Mouse (Mus musculus) heart, embryonic 13.5 days (tissue): ENCODE results near the gene Lsr. TPM values are rescaled to one million over a fixed set of nuclear protein-coding genes. Genes with fewer than 3 reads are reported as not detected.
"Not testable (repeated sequence)": the region's sequence is repeated elsewhere in the genome, so short reads cannot be mapped to it uniquely, and the experiment has no call there.

Experiments
- ATAC-seq: fragments of 200-750 bp; cut with Nextera tagmentation; 2 replicates; pipeline ENCODE4 v1.8.0; 2017; ENCODE audit warnings: moderate TSS enrichment; ENCODE audit not compliant: insufficient number of reproducible peaks, low FRiP score, low TSS enrichment; ENCODE audit errors: extremely low read depth
- H3K27ac ChIP-seq: fragments of 300-500 bp; sonication (generic); replicated peaks from 2 replicates; pipeline ENCODE4 v1.5.1; 2015; ENCODE audit warnings: moderate library complexity, mild to moderate bottlenecking, inconsistent platforms
- H3K27me3 ChIP-seq: fragments of 300-500 bp; sonication (generic); replicated peaks from 2 replicates; pipeline ENCODE4 v1.6.1; 2015; ENCODE audit warnings: mild to moderate bottlenecking, inconsistent platforms
- H3K36me3 ChIP-seq: fragments of 300-500 bp; sonication (generic); 2 replicates; pipeline ENCODE4 v1.6.1; 2015; ENCODE audit warnings: mild to moderate bottlenecking, inconsistent platforms
- H3K4me1 ChIP-seq: fragments of 300-500 bp; sonication (generic); 2 replicates; pipeline ENCODE4 v1.6.1; 2015; ENCODE audit warnings: inconsistent platforms
- H3K4me2 ChIP-seq: fragments of 300-500 bp; sonication (generic); 2 replicates; pipeline ENCODE4 v1.6.1; 2015; ENCODE audit warnings: inconsistent platforms, mild to moderate bottlenecking, moderate library complexity
- H3K4me3 ChIP-seq: fragments of 300-500 bp; sonication (generic); 2 replicates; pipeline ENCODE4 v1.5.1; 2015; ENCODE audit warnings: moderate library complexity, mild to moderate bottlenecking, inconsistent platforms
- H3K9ac ChIP-seq: fragments of 300-500 bp; sonication (generic); 2 replicates; pipeline ENCODE4 v1.6.1; 2015; ENCODE audit warnings: inconsistent platforms, mild to moderate bottlenecking, moderate library complexity
- H3K9me3 ChIP-seq: fragments of 300-500 bp; sonication (generic); 2 replicates; pipeline ENCODE4 v1.6.1; 2016; ENCODE audit warnings: inconsistent platforms
- WGBS: fragments of 180-500 bp; shearing (Covaris S2); methylation state at CpG from one replicate; pipeline ENCODE4 v1.1.7; 2015; ENCODE audit warnings: mixed read lengths; 5-methylcytosine and 5-hydroxymethylcytosine counted together
- polyA plus RNA-seq: library from polyadenylated mRNA; unstranded; fragments of >200 nt; fragmentation: Nextera tagmentation; extraction: Ambion mirVana; gene quantifications from 2 replicates; pipeline ENCODE4 v1.2.1, GENCODE M21; 2015

The Lsr gene
- polyA plus RNA-seq, 1 experiment from 2014 or later, result 12.1 TPM

DNA sequence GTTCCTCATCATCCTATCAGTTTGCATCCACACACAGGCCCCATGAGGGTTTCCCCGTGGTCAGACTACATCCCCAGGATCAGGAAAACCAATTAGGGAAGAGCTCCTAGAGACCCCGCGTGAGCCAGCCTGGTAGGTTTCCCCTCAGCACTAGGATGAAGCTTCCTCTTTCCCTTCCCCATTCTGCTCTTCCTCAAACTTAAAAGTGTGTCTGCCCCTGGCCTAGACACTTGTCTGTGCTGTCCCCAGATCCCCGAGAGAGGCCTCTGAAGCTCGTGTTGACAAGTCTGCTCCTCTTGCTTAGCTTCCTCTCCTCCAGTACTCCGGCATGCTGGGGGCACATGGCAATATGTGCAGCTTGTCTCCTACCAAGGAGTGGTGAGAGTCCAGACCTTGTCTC, 19.8 kb downstream of the Lsr start:
- H3K36me3 ChIP-seq, result peaks cover 69% of the 10 kb centered on the region
- no peak overlapping the region for H3K9ac ChIP-seq
- H3K4me1 ChIP-seq, result peaks cover 17% of the 10 kb centered on the region
- no peak for ATAC-seq
- H3K4me2 ChIP-seq, result no peak overlapping the region
- no peak overlapping the region for H3K4me3 ChIP-seq
- no peaks in the 10 kb centered on the region for H3K27me3 ChIP-seq
- no peak overlapping the region for H3K27ac ChIP-seq
- H3K9me3 ChIP-seq, result no peaks in the 10 kb centered on the region
- 83% methylated on average over 6 of the region's 6 CpGs for WGBS

GRCm38 (mm10) chr7:30952441-30953265, 20.6 kb downstream of the Lsr start:
- no peak for ATAC-seq

DNA sequence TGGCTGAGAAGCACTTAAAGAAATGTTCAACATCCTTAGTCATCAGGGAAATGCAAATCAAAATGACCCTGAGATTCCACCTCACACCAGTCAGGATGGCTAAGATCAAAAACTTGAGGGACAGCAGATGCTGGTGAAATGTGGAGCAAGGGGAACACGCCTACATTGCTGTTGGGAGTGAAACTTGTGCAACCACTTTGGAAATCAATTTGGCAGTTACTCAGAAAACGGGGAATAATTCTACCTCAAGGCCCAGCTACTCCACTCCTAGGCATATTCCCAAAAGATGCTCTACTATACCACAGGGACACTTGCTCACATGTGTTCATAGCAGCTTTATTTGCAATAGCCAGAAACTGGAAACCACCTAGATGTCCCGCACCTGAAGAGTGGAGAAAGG, 23.4 kb downstream of the Lsr start:
- H3K27ac ChIP-seq, H3K27me3 ChIP-seq, H3K9ac ChIP-seq, H3K4me2 ChIP-seq, H3K4me1 ChIP-seq, H3K4me3 ChIP-seq, ATAC-seq, H3K9me3 ChIP-seq: not testable (repeated sequence)
- 86% methylated on average over 3 of the region's 3 CpGs for WGBS
- H3K36me3 ChIP-seq, result peaks cover 82% of the 10 kb centered on the region

More at GRCm38 (mm10) chr7:30952441-30953265, 20.6 kb downstream of the Lsr start:
- H3K4me1 ChIP-seq, result peaks cover 9% of the 10 kb centered on the region
- no peak overlapping the region for H3K4me3 ChIP-seq
- peaks cover 69% of the 10 kb centered on the region for H3K36me3 ChIP-seq
- no peak overlapping the region for H3K4me2 ChIP-seq
- H3K9ac ChIP-seq, result no peak overlapping the region
- no peaks in the 10 kb centered on the region for H3K27me3 ChIP-seq
- 89% methylated on average over 16 of the region's 16 CpGs for WGBS
- no peaks in the 10 kb centered on the region for H3K9me3 ChIP-seq
- no peak overlapping the region for H3K27ac ChIP-seq

GRCm38 (mm10) chr7:30945876-30946275, 27.4 kb downstream of the Lsr start:
- H3K27ac ChIP-seq, result no peak overlapping the region
- H3K4me1 ChIP-seq, result no peaks in the 10 kb centered on the region
- WGBS, result 94% methylated on average over 7 of the region's 7 CpGs
- no peak overlapping the region for H3K4me2 ChIP-seq
- no peak for ATAC-seq
- no peaks in the 10 kb centered on the region for H3K27me3 ChIP-seq
- H3K9ac ChIP-seq, result no peak overlapping the region
- no peaks in the 10 kb centered on the region for H3K9me3 ChIP-seq
- H3K4me3 ChIP-seq, result no peak overlapping the region
- H3K36me3 ChIP-seq, result peaks cover 41% of the 10 kb centered on the region

DNA sequence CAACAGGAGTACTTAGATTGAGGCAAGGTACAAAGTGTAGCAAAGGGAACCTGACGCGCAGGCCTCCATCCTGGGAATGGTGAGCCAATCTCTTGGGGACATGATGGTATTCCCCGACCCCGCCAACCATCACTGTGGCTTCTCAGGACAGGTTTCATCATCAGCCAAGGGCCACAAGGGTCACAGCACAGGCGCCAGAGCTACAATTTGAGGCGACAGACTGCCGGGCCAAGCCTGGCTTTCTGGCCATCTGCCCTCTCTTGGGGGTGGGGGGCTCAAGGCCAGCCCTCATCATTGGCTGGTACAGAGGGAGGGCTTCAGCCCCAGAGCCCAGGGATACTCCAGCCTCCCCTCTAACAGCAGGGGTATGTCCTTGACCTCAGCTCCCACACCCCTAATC, 27.8 kb downstream of the Lsr start:
- not testable (repeated sequence) for H3K27ac ChIP-seq, H3K27me3 ChIP-seq, H3K4me1 ChIP-seq, H3K9me3 ChIP-seq, H3K9ac ChIP-seq, ATAC-seq, H3K4me2 ChIP-seq, H3K4me3 ChIP-seq
- 86% methylated on average over 7 of the region's 7 CpGs for WGBS
- peaks cover 37% of the 10 kb centered on the region for H3K36me3 ChIP-seq

GRCm38 (mm10) chr7:30944706-30945105, 28.6 kb downstream of the Lsr start:
- not testable (repeated sequence) for H3K9me3 ChIP-seq, H3K4me3 ChIP-seq, H3K4me1 ChIP-seq, H3K27ac ChIP-seq, H3K27me3 ChIP-seq, H3K4me2 ChIP-seq, ATAC-seq, H3K9ac ChIP-seq
- peaks cover 30% of the 10 kb centered on the region for H3K36me3 ChIP-seq
- WGBS, result 47% methylated on average over 2 of the region's 2 CpGs

- Histone ChIP-seq H3K9ac (no peak within 1 kb of the TSS), H3K4me3 (no peak within 1 kb of the TSS), H3K4me1 (no peaks in the 10 kb centered on the region), H3K36me3 (peaks cover 23% of the 10 kb centered on the region), H3K27ac (no peak within 1 kb of the TSS), H3K9me3 (no peaks in the 10 kb centered on the region), H3K4me2 (no peak within 1 kb of the TSS), H3K27me3 (no peaks in the 10 kb centered on the region)
- ATAC-seq, result no peak
- WGBS, result 49% methylated on average over 9 of the region's 9 CpGs
Observed at GRCm38 (mm10) chr7:30943909-30944635, 29.2 kb downstream of the Lsr start, which contains the start of gene Hamp. Gene Hamp, minus strand, starts transcription at chr7:30944032.

GRCm38 (mm10) chr7:30942365-30942764, 30.9 kb downstream of the Lsr start:
- H3K4me3 ChIP-seq, H3K9me3 ChIP-seq, H3K27me3 ChIP-seq, H3K27ac ChIP-seq, H3K4me1 ChIP-seq, H3K4me2 ChIP-seq, H3K9ac ChIP-seq, ATAC-seq: not testable (repeated sequence)
- peaks cover 16% of the 10 kb centered on the region for H3K36me3 ChIP-seq
- WGBS, result 39% methylated on average over 3 of the region's 3 CpGs

- H3K9me3 ChIP-seq, H3K4me1 ChIP-seq, H3K27ac ChIP-seq, H3K4me3 ChIP-seq, H3K27me3 ChIP-seq, H3K9ac ChIP-seq, ATAC-seq, H3K36me3 ChIP-seq, H3K4me2 ChIP-seq: not testable (repeated sequence)
- 64% methylated on average over 1 of the region's 1 CpGs for WGBS
Observed at GRCm38 (mm10) chr7:30940070-30940469, 33.2 kb downstream of the Lsr start.

- H3K9ac ChIP-seq, result not testable (repeated sequence)
- WGBS, result 64% methylated on average over 6 of the region's 6 CpGs
Observed at GRCm38 (mm10) chr7:30935422-30936099, 37.7 kb downstream of the Lsr start.

GRCm38 (mm10) chr7:30924581-30924980, 48.7 kb downstream of the Lsr start, which contains the start of gene Hamp2:
Gene Hamp2, minus strand, starts transcription at chr7:30924681.
- WGBS, result 68% methylated on average over 2 of the region's 2 CpGs
- not testable (repeated sequence) for H3K27me3 ChIP-seq, H3K9ac ChIP-seq, H3K4me2 ChIP-seq, H3K4me1 ChIP-seq, H3K4me3 ChIP-seq, H3K27ac ChIP-seq, H3K36me3 ChIP-seq, ATAC-seq, H3K9me3 ChIP-seq

More at GRCm38 (mm10) chr7:30935422-30936099, 37.7 kb downstream of the Lsr start:
- ATAC-seq, H3K4me2 ChIP-seq, H3K4me1 ChIP-seq, H3K36me3 ChIP-seq, H3K27ac ChIP-seq, H3K9me3 ChIP-seq, H3K4me3 ChIP-seq, H3K27me3 ChIP-seq: not testable (repeated sequence)
